Mouse (Mus musculus) myocyte (in vitro differentiated cells): ENCODE measurements at regions not wholly inside any gene's neighbourhood (a gene's known extent, or its start where the extent isn't known, plus 50 kb on each side); places are given as distances from the start of the nearest gene placed in this dataset.

ENCODE experiments used
- H3K27me3 ChIP-seq: one replicate; pipeline ENCODE4 v1.6.1; 2011; ENCODE audit not compliant: control insufficient read depth, insufficient read depth, insufficient read length
- H3K36me3 ChIP-seq: one replicate; pipeline ENCODE4 v1.6.1; 2011; ENCODE audit not compliant: control insufficient read depth, insufficient read depth
- H3K4me2 ChIP-seq: one replicate; pipeline ENCODE4 v1.6.1; 2011; ENCODE audit warnings: low read depth, control low read depth
- H3K4me3 ChIP-seq: one replicate; pipeline ENCODE4 v1.5.1; 2011; ENCODE audit warnings: mild to moderate bottlenecking, control low read depth, moderate library complexity
- H3K79me2 ChIP-seq: one replicate; pipeline ENCODE4 v1.6.1; 2011; ENCODE audit not compliant: control insufficient read depth, insufficient read depth
- H3ac ChIP-seq: one replicate; pipeline ENCODE4 v1.6.1; 2011; ENCODE audit not compliant: control insufficient read depth, insufficient read length
- CEBPB ChIP-seq: IDR thresholded peaks from 2 replicates; pipeline ENCODE4 v1.6.1; 2011; ENCODE audit warnings: mild to moderate bottlenecking, moderate library complexity; ENCODE audit not compliant: poor library complexity, insufficient read depth, severe bottlenecking
- E2F4 ChIP-seq: IDR thresholded peaks from one replicate; pipeline ENCODE4 v1.6.1; 2011; ENCODE audit warnings: mild to moderate bottlenecking, control low read depth, moderate library complexity; ENCODE audit not compliant: insufficient read depth
- MAX ChIP-seq: IDR thresholded peaks from one replicate; pipeline ENCODE4 v1.6.1; 2011; ENCODE audit warnings: low read depth, mild to moderate bottlenecking, control low read depth
- MYOD1 ChIP-seq, 3 experiments: IDR thresholded peaks; one replicate each; pipeline ENCODE4 v1.6.1; 2011; ENCODE audit warnings: control low read depth in 2 of 3, low read depth in 2 of 3, mild to moderate bottlenecking in 2 of 3, moderate library complexity in 1 of 3; ENCODE audit not compliant: insufficient read length in 2 of 3, control insufficient read depth in 1 of 3
- MYOG ChIP-seq, 3 experiments: IDR thresholded peaks; one replicate each; pipeline ENCODE4 v1.6.1; 2011; ENCODE audit warnings: control low read depth in 2 of 3, low read depth in 2 of 3, mild to moderate bottlenecking in 2 of 3; ENCODE audit not compliant: insufficient read length in 2 of 3, control insufficient read depth in 1 of 3, insufficient read depth in 1 of 3
- POLR2A ChIP-seq: IDR thresholded peaks from one replicate; pipeline ENCODE4 v1.6.1; 2011; ENCODE audit warnings: low read depth, mild to moderate bottlenecking, control low read depth, moderate library complexity; ENCODE audit not compliant: insufficient read length
- POLR2AphosphoS2 ChIP-seq: IDR thresholded peaks from one replicate; pipeline ENCODE4 v1.6.1; 2011; ENCODE audit warnings: low read depth, control low read depth; ENCODE audit not compliant: insufficient read length
- REST ChIP-seq: IDR thresholded peaks from one replicate; pipeline ENCODE4 v1.6.1; 2011; ENCODE audit warnings: mild to moderate bottlenecking, control low read depth, moderate library complexity; ENCODE audit not compliant: insufficient read depth, insufficient read length
- SRF ChIP-seq: IDR thresholded peaks from one replicate; pipeline ENCODE4 v1.6.1; 2011; ENCODE audit warnings: low read depth; ENCODE audit not compliant: control insufficient read depth, insufficient read length
- TCF12 ChIP-seq: IDR thresholded peaks from one replicate; pipeline ENCODE4 v1.6.1; 2011; ENCODE audit warnings: mild to moderate bottlenecking, control low read depth; ENCODE audit not compliant: poor library complexity, insufficient read depth, severe bottlenecking
- TCF3 ChIP-seq: IDR thresholded peaks from one replicate; pipeline ENCODE4 v1.6.1; 2011; ENCODE audit warnings: low read depth, control low read depth; ENCODE audit not compliant: insufficient read length
- USF1 ChIP-seq: IDR thresholded peaks from one replicate; pipeline ENCODE4 v1.6.1; 2011; ENCODE audit warnings: low read depth, mild to moderate bottlenecking, control low read depth, moderate library complexity

- Histone ChIP-seq H3K36me3 (no peaks in the 10 kb centered on the region), H3K27me3 (no peaks in the 10 kb centered on the region), H3K4me2 (no peak overlapping the region), H3K79me2 (no peaks in the 10 kb centered on the region), H3K4me3 (no peak overlapping the region), H3ac (no peak overlapping the region)
- TF ChIP-seq POLR2A (no peak), USF1 (no peak), TCF3 (no peak), REST (no peak), TCF12 (no peak)
Measured at GRCm38 (mm10) chr9:41439979-41440378, 278.5 kb upstream of the Ubash3b start.

GRCm38 (mm10) chr9:41438141-41438540, 276.6 kb upstream of the Ubash3b start:
- no peak overlapping the region for H3K4me3 ChIP-seq
- TF ChIP-seq CEBPB (no peak), SRF (no peak)
- H3K4me2 ChIP-seq, result no peak overlapping the region
- H3K79me2 ChIP-seq, result no peaks in the 10 kb centered on the region
- no peak overlapping the region for H3ac ChIP-seq
- no peaks in the 10 kb centered on the region for H3K27me3 ChIP-seq
- H3K36me3 ChIP-seq, result no peaks in the 10 kb centered on the region

- Histone ChIP-seq H3ac (no peak overlapping the region), H3K4me3 (no peak overlapping the region), H3K27me3 (no peaks in the 10 kb centered on the region), H3K36me3 (no peaks in the 10 kb centered on the region), H3K4me2 (no peak overlapping the region), H3K79me2 (no peaks in the 10 kb centered on the region)
- TF ChIP-seq USF1, result no peak
- no peak for TF ChIP-seq MAX
- TF ChIP-seq POLR2A, result no peak
- no peak for TF ChIP-seq TCF3
Measured at GRCm38 (mm10) chr9:41430391-41431343, 269.2 kb upstream of the Ubash3b start.

- H3K79me2 ChIP-seq, result no peaks in the 10 kb centered on the region
- no peak overlapping the region for H3K4me2 ChIP-seq
- TF ChIP-seq POLR2A (no peak), MYOD1 (IDR thresholded peaks at IDR 0.05; ENCODE audit: control insufficient read depth in 1 of 3, insufficient read length in 2 of 3, low read depth in 2 of 3) (no peak), SRF (no peak), MAX (no peak), TCF12 (no peak)
- H3K36me3 ChIP-seq, result no peaks in the 10 kb centered on the region
- no peaks in the 10 kb centered on the region for H3K27me3 ChIP-seq
- H3K4me3 ChIP-seq, result no peak overlapping the region
- no peak overlapping the region for H3ac ChIP-seq
Measured at GRCm38 (mm10) chr9:41429711-41430390, 268.4 kb upstream of the Ubash3b start.

- Histone ChIP-seq H3K4me2 (no peak overlapping the region), H3K27me3 (no peaks in the 10 kb centered on the region), H3K4me3 (no peak overlapping the region), H3K36me3 (no peaks in the 10 kb centered on the region), H3K79me2 (no peaks in the 10 kb centered on the region), H3ac (no peak overlapping the region)
- TF ChIP-seq MYOG (IDR thresholded peaks at IDR 0.05; ENCODE audit: control insufficient read depth in 1 of 3, insufficient read depth in 1 of 3, insufficient read length in 2 of 3, low read depth in 2 of 3) (no peak), POLR2A (no peak), SRF (no peak), POLR2AphosphoS2 (no peak), MYOD1 (IDR thresholded peaks at IDR 0.05; ENCODE audit: control insufficient read depth in 1 of 3, insufficient read length in 2 of 3, low read depth in 2 of 3) (no peak), TCF12 (no peak), USF1 (no peak), MAX (no peak), REST (no peak), TCF3 (no peak), CEBPB (no peak), E2F4 (no peak)
Measured at GRCm38 (mm10) chr9:41429236-41429635, 267.7 kb upstream of the Ubash3b start.
